Mouse (Mus musculus) stomach, postnatal 0 days (tissue): Measurements from ENCODE around the gene Gm28036.

Source experiments
- CTCF ChIP-seq: IDR thresholded peaks from 2 replicates; pipeline ENCODE4 v1.5.1; 2016; ENCODE audit warnings: antibody characterized with exemption, low read depth, mild to moderate bottlenecking, moderate library complexity
- EP300 ChIP-seq: optimal IDR thresholded peaks from 2 replicates; pipeline ENCODE3; 2016; ENCODE audit warnings: antibody characterized with exemption

GRCm38 (mm10) chr2:156147316-156147915 is 20.5 kb upstream of the Gm28036 start:
- no peak for TF ChIP-seq EP300
- no peak for TF ChIP-seq CTCF
